Mouse (Mus musculus) bone marrow macrophage, adult 2 months (primary cell): Measurements from ENCODE around the gene Gtsf1l. TPM values are rescaled to one million over a fixed set of nuclear protein-coding genes. Genes with fewer than 3 reads are reported as not detected.
"Not testable (repeated sequence)": the region's sequence is repeated elsewhere in the genome, so short reads cannot be mapped to it uniquely, and the experiment has no call there.

ENCODE experiments used
- H3K27ac ChIP-seq: 2 replicates; pipeline ENCODE4 v1.5.1; 2012; ENCODE audit warnings: low read depth, low read length; ENCODE audit not compliant: insufficient read depth
- H3K4me1 ChIP-seq: 2 replicates; pipeline ENCODE4 v1.6.1; 2012; ENCODE audit warnings: low read length; ENCODE audit not compliant: control insufficient read depth, insufficient read depth
- H3K4me3 ChIP-seq: 2 replicates; pipeline ENCODE4 v1.5.1; 2012; ENCODE audit warnings: mild to moderate bottlenecking, low read length, moderate library complexity; ENCODE audit not compliant: insufficient read depth
- CTCF ChIP-seq: IDR thresholded peaks from 2 replicates; pipeline ENCODE4 v1.5.1; 2012; ENCODE audit warnings: low read depth, mild to moderate bottlenecking, low read length, moderate library complexity
- POLR2A ChIP-seq: IDR thresholded peaks from 2 replicates; pipeline ENCODE4 v1.6.1; 2012; ENCODE audit warnings: mild to moderate bottlenecking, low read depth, low read length, borderline replicate concordance
- polyA plus RNA-seq: library from polyadenylated mRNA; stranded (reverse); fragments of >200 nt; gene quantifications from 2 replicates; pipeline ENCODE4 v1.2.4, GENCODE M21; 2012; ENCODE audit not compliant: missing spikeins, insufficient read depth, insufficient read length

The Gtsf1l gene
- polyA plus RNA-seq, 1 experiment, result not detected

GRCm38 (mm10) chr2:163071590-163071989 is 16.1 kb downstream of the Gtsf1l start:
- no peaks in the 10 kb centered on the region for H3K4me1 ChIP-seq
- H3K27ac ChIP-seq, result no peak overlapping the region
- TF ChIP-seq POLR2A (no peak), CTCF (no peak)
- H3K4me3 ChIP-seq, result no peak overlapping the region

- no peak overlapping the region for H3K27ac ChIP-seq
- H3K4me1 ChIP-seq, result peaks cover 4% of the 10 kb centered on the region
- TF ChIP-seq CTCF (no peak), POLR2A (no peak)
- no peak overlapping the region for H3K4me3 ChIP-seq
These were observed 17.4 kb downstream of the Gtsf1l start for GRCm38 (mm10) chr2:163070213-163070612.

GRCm38 (mm10) chr2:163067233-163067632 is 20.4 kb downstream of the Gtsf1l start:
- no peak overlapping the region for H3K4me3 ChIP-seq
- H3K4me1 ChIP-seq, result peaks cover 6% of the 10 kb centered on the region
- TF ChIP-seq CTCF (no peak), POLR2A (no peak)
- no peak overlapping the region for H3K27ac ChIP-seq

- Histone ChIP-seq H3K27ac (no peak overlapping the region), H3K4me3 (no peak overlapping the region), H3K4me1 (peaks cover 12% of the 10 kb centered on the region)
- TF ChIP-seq CTCF (no peak), POLR2A (no peak)
These were observed 21.3 kb downstream of the Gtsf1l start for GRCm38 (mm10) chr2:163066326-163066725.

GRCm38 (mm10) chr2:163062119-163062508 is 25.5 kb downstream of the Gtsf1l start:
- H3K4me1 ChIP-seq, result peaks cover 20% of the 10 kb centered on the region
- H3K4me3 ChIP-seq, result no peak overlapping the region

GRCm38 (mm10) chr2:163061203-163062118 is 26.2 kb downstream of the Gtsf1l start:
- Histone ChIP-seq H3K4me3 (no peak overlapping the region), H3K27ac (peak overlapping the region; percentile 26)
- TF ChIP-seq CTCF (no peak), POLR2A (no peak)

More at GRCm38 (mm10) chr2:163062119-163062508, 25.5 kb downstream of the Gtsf1l start:
- TF ChIP-seq POLR2A (no peak), CTCF (no peak)
- no peak overlapping the region for H3K27ac ChIP-seq

GRCm38 (mm10) chr2:163060630-163061029 is 27.0 kb downstream of the Gtsf1l start:
- Histone ChIP-seq H3K4me1 (peaks cover 29% of the 10 kb centered on the region), H3K27ac (no peak overlapping the region)
- TF ChIP-seq POLR2A (no peak), CTCF (no peak)

More at GRCm38 (mm10) chr2:163061203-163062118, 26.2 kb downstream of the Gtsf1l start:
- peaks cover 25% of the 10 kb centered on the region for H3K4me1 ChIP-seq

GRCm38 (mm10) chr2:163058981-163059380 is 28.7 kb downstream of the Gtsf1l start:
- H3K4me1 ChIP-seq, result peaks cover 31% of the 10 kb centered on the region
- H3K4me3 ChIP-seq, H3K27ac ChIP-seq: not testable (repeated sequence)

More at GRCm38 (mm10) chr2:163060630-163061029, 27.0 kb downstream of the Gtsf1l start:
- H3K4me3 ChIP-seq, result no peak overlapping the region

GRCm38 (mm10) chr2:163056584-163056983 is 31.1 kb downstream of the Gtsf1l start:
- TF ChIP-seq CTCF, result no peak
- TF ChIP-seq POLR2A, result no peak
- H3K27ac ChIP-seq, result no peak overlapping the region
- H3K4me3 ChIP-seq, result no peak overlapping the region
- peaks cover 26% of the 10 kb centered on the region for H3K4me1 ChIP-seq

GRCm38 (mm10) chr2:163055715-163056114 is 31.9 kb downstream of the Gtsf1l start:
- Histone ChIP-seq H3K4me3 (peak overlapping the region; percentile 78), H3K27ac (no peak overlapping the region), H3K4me1 (peaks cover 21% of the 10 kb centered on the region)
- no peak for TF ChIP-seq CTCF
- TF ChIP-seq POLR2A, result no peak
